Mouse (Mus musculus) thymus, postnatal 4 days (tissue): ENCODE results near the gene Vmn2r62.
"Not testable (repeated sequence)": the region's sequence is repeated elsewhere in the genome, so short reads cannot be mapped to it uniquely, and the experiment has no call there.

Source experiments
- DNase-seq: peaks from one replicate; pipeline ENCODE4 v3.0.0; 2021

The Vmn2r62 gene

DNA sequence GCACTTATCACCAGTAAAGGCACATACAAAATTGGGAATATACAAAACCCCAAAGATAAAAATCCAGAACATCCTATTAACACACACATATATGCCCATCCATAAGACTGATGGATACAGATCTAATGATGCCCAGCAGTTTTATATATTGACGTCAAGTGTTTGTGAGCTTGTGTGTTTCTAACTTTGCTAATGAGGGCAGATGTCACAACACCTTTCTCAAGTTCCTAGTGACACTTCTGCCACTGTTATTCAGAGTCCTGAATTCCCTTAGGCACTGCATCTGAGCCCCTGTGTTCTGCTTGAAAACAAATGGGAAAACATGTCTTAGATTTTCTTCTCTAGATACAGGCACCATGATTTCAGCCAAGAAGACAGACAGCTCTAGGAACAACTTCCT lies at the start of gene Vmn2r62:
Gene Vmn2r62 (minus strand): TSS at position 101 of the 400 bp plus-strand sequence.
- not testable (repeated sequence) for DNase-seq

DNA sequence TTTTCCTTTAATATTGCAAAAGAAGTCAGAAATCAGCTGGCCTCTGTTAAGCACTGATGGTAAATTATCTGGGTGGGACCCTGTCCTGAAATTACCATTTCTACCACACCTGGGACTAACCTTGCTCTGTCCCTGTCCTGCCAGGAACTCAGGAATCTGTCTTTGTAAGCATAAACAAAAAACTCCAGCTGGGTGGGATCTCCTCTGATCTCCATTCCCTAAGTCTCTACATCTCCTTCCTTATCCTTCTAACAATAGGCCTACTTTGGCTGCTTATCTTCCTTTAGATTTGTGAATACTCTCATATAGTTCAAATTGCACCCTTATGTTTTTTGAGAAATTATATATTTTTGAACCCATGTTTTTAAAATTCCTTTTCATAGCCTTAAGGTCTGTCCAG lies 45.0 kb upstream of the Vmn2r62 start:
- not testable (repeated sequence) for DNase-seq

DNA sequence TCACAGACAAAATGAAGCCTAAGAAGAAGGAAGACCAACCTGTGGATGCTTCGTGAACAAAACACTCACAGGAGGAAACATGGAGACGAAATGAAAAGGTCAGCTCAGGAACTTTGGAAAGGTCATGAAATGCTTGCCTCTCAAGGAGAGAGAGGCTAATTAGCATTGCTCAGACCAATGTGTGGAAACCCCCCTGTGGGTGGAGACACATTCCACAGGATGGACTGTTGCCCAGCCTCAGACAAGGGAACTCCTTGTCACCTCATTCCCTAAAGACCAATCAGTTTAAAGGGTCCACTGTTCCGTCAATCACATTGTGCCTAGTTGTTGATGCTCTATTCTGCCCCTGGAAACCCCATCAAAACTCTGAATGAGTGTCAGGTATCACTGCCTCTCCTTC lies 38.9 kb upstream of the Vmn2r62 start:
- no peak for DNase-seq

DNA sequence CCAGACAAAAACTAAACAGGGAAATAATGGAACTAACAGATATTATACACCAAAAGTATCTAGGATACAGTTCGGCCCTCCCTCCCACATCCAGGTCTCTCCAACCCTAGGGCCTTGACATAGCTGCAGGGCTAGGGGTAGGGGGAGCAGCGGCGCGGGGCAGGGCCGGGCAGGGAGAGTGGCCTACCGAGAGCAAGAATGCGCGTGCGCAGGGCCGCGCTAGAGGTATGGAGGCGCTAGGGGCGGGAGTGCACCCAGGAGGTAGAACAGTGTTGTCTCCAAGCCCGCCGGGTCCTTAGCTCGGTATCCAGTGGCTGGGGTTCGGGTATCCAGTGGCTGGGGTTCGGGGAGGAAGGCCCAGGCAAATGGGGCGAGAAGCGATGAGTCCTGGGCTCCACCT lies 43.5 kb downstream of the Vmn2r62 start:
- DNase-seq, result no peak

DNA sequence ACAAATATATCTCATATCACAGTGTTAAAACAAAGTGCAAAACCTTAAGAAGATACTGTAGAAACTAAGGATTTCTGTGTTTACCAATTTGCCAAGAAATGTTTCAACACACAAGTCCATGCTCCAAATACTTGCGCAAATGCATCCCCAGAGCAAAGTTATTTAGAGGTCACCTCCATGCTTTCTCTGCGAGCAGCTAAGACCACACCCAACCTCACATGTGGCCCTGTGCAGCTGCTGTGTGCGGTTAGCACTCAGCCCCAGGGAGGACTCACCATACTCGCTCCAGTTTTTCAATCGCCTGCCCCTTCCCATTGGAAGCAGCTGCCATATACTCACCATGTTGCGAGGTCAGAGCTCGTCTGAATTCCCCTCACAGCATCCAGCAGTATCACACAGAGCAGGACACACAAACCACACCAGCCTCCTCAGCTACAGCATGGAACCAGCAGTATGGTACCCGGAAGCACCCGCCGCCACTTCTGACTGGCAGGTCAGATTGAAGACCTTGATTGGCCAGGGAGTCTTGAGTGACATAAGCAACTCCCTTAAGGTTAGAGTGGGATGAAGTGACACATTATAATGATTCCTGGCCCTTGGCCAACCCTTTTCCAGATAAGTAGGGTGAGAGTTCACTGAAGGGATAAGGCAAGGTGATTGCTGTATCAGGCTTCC lies 54.7 kb downstream of the Vmn2r62 start:
- DNase-seq, result no peak

DNA sequence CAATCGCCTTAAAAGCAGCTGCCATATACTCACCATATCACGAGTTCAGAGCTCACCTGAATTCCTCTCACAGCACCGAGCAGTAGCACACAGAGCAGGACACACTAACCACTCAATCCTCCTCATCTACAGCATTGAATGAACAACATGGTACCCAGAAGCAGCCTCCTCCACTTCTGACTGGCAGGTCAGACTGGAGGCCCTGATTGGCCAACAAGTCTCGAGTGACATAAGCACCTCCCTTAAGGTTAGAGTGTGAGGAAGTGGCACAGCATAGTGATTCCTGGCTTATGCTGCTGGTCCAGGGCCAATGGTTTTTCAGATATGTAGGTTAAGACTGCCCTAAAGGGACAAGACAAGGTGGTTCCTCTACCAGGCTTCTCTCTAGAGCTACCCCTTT lies 66.4 kb downstream of the Vmn2r62 start, which contains the start of gene Gm17067:
Gene Gm17067 (minus strand): TSS at position 101 of the 400 bp plus-strand sequence.
- DNase-seq, result not testable (repeated sequence)
